Mouse (Mus musculus) stomach, embryonic 14.5 days (tissue): ENCODE data around the gene Kcnip1. TPM values are rescaled to one million over a fixed set of nuclear protein-coding genes. Genes with fewer than 3 reads are reported as not detected.

Source experiments
- polyA plus RNA-seq: library from polyadenylated mRNA; unstranded; fragments of >200 nt; fragmentation: Nextera tagmentation; extraction: Ambion mirVana; gene quantifications from 2 replicates; pipeline ENCODE4 v1.2.1, GENCODE M21; 2014

Gene Kcnip1
- polyA plus RNA-seq, 1 experiment from 2014 or later, result 11.1 TPM

Other genes starting within 250 kb of the Kcnip1 start
- gene Kcnmb1, start 30.1 kb downstream of the Kcnip1 start, polyA plus RNA-seq, result 2.5 and 3.0 TPM in 2 replicates
- gene Lcp2, start 53.8 kb upstream of the Kcnip1 start, polyA plus RNA-seq, result 2.4 and 4.1 TPM in 2 replicates
- 0.91 and 1.1 TPM in 2 replicates for gene 4930469K13Rik, start 105.4 kb upstream of the Kcnip1 start, polyA plus RNA-seq
- not detected in 2 replicates for gene Foxi1, start 214.9 kb upstream of the Kcnip1 start, polyA plus RNA-seq